Mouse (Mus musculus) myocyte (in vitro differentiated cells): ENCODE measurements around the gene Celsr2. TPM values are rescaled to one million over a fixed set of nuclear protein-coding genes. Genes with fewer than 3 reads are reported as not detected.
A peak's percentile ranks its signal among the peaks of the same experiment; 100 is the strongest.

Experiments
- H3K27me3 ChIP-seq: one replicate; pipeline ENCODE4 v1.6.1; 2011; ENCODE audit not compliant: control insufficient read depth, insufficient read depth, insufficient read length
- H3K36me3 ChIP-seq: one replicate; pipeline ENCODE4 v1.6.1; 2011; ENCODE audit not compliant: control insufficient read depth, insufficient read depth
- H3K4me2 ChIP-seq: one replicate; pipeline ENCODE4 v1.6.1; 2011; ENCODE audit warnings: low read depth, control low read depth
- H3K4me3 ChIP-seq: one replicate; pipeline ENCODE4 v1.5.1; 2011; ENCODE audit warnings: mild to moderate bottlenecking, control low read depth, moderate library complexity
- H3K79me2 ChIP-seq: one replicate; pipeline ENCODE4 v1.6.1; 2011; ENCODE audit not compliant: control insufficient read depth, insufficient read depth
- H3ac ChIP-seq: one replicate; pipeline ENCODE4 v1.6.1; 2011; ENCODE audit not compliant: control insufficient read depth, insufficient read length
- CEBPB ChIP-seq: IDR thresholded peaks from 2 replicates; pipeline ENCODE4 v1.6.1; 2011; ENCODE audit warnings: mild to moderate bottlenecking, moderate library complexity; ENCODE audit not compliant: poor library complexity, insufficient read depth, severe bottlenecking
- E2F4 ChIP-seq: IDR thresholded peaks from one replicate; pipeline ENCODE4 v1.6.1; 2011; ENCODE audit warnings: mild to moderate bottlenecking, control low read depth, moderate library complexity; ENCODE audit not compliant: insufficient read depth
- MAX ChIP-seq: IDR thresholded peaks from one replicate; pipeline ENCODE4 v1.6.1; 2011; ENCODE audit warnings: low read depth, mild to moderate bottlenecking, control low read depth
- MYOD1 ChIP-seq, 3 experiments: IDR thresholded peaks; one replicate each; pipeline ENCODE4 v1.6.1; 2011; ENCODE audit warnings: control low read depth in 2 of 3, low read depth in 2 of 3, mild to moderate bottlenecking in 2 of 3, moderate library complexity in 1 of 3; ENCODE audit not compliant: insufficient read length in 2 of 3, control insufficient read depth in 1 of 3
- POLR2A ChIP-seq: IDR thresholded peaks from one replicate; pipeline ENCODE4 v1.6.1; 2011; ENCODE audit warnings: low read depth, mild to moderate bottlenecking, control low read depth, moderate library complexity; ENCODE audit not compliant: insufficient read length
- POLR2AphosphoS2 ChIP-seq: IDR thresholded peaks from one replicate; pipeline ENCODE4 v1.6.1; 2011; ENCODE audit warnings: low read depth, control low read depth; ENCODE audit not compliant: insufficient read length
- REST ChIP-seq: IDR thresholded peaks from one replicate; pipeline ENCODE4 v1.6.1; 2011; ENCODE audit warnings: mild to moderate bottlenecking, control low read depth, moderate library complexity; ENCODE audit not compliant: insufficient read depth, insufficient read length
- TCF12 ChIP-seq: IDR thresholded peaks from one replicate; pipeline ENCODE4 v1.6.1; 2011; ENCODE audit warnings: mild to moderate bottlenecking, control low read depth; ENCODE audit not compliant: poor library complexity, insufficient read depth, severe bottlenecking
- TCF3 ChIP-seq: IDR thresholded peaks from one replicate; pipeline ENCODE4 v1.6.1; 2011; ENCODE audit warnings: low read depth, control low read depth; ENCODE audit not compliant: insufficient read length
- USF1 ChIP-seq: IDR thresholded peaks from one replicate; pipeline ENCODE4 v1.6.1; 2011; ENCODE audit warnings: low read depth, mild to moderate bottlenecking, control low read depth, moderate library complexity
- polyA plus RNA-seq: library from polyadenylated mRNA; unstranded; fragments of >200 nt; fragmentation: generic; extraction: Trizol; gene quantifications from one replicate; pipeline ENCODE4 v1.2.1, GENCODE M21; 2012; ENCODE audit warnings: missing spikeins

Celsr2 gene
- polyA plus RNA-seq, 1 experiment: not detected

DNA sequence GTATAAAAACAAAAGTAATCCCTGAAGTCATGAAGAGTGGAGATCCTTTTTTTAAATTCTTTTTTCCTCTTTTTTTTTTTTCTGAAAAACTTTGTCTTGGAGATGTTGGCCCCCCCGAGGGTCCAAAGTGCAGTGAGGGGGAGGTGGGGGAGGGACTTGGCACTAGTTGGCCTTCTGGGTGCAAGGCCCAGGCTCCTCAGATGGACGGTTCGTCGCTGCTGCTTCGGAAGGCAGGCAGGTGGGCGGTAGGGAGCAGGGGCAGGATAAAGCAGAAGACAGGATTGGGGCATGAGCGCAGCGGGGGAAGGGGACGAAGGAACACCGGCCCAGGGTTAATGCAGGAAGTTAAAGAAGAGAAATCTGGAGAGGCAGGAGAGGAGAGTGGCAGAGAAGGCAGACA, 23.1 kb downstream of the Celsr2 start:
- peaks cover 58% of the 10 kb centered on the region for H3K27me3 ChIP-seq
- H3ac ChIP-seq: no peak overlapping the region
- H3K4me3 ChIP-seq: no peak overlapping the region
- no peak overlapping the region for H3K4me2 ChIP-seq
- TF ChIP-seq CEBPB: no peak
- no peaks in the 10 kb centered on the region for H3K36me3 ChIP-seq
- no peaks in the 10 kb centered on the region for H3K79me2 ChIP-seq

DNA sequence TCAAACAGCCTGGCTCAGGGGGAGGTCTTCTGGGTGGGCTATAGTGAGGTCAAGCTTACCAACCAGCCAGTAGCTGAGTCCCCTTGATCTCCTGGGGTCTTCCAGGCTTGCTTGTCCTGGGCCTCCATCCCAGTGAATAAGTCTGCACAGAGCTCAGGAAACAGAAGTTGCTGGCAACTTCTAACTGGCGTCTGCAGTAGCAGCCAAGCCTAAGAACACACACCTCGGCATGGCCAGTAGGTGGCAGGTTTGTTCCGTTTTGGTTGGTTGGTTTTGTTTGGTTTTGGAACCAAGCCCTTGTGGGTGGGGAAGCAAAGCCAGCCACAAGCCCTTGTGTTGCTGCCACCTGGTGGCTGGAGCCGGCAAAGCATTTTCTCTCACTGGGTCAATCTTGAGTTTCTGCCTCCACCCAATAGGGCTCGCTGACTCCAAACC, 26.2 kb downstream of the Celsr2 start:
- Histone ChIP-seq H3K27me3 (peaks cover 28% of the 10 kb centered on the region), H3K4me3 (no peak overlapping the region)
- TF ChIP-seq POLR2A: peak; percentile 31
- TF ChIP-seq POLR2AphosphoS2: peak; percentile 33
- TF ChIP-seq TCF12: no peak

DNA sequence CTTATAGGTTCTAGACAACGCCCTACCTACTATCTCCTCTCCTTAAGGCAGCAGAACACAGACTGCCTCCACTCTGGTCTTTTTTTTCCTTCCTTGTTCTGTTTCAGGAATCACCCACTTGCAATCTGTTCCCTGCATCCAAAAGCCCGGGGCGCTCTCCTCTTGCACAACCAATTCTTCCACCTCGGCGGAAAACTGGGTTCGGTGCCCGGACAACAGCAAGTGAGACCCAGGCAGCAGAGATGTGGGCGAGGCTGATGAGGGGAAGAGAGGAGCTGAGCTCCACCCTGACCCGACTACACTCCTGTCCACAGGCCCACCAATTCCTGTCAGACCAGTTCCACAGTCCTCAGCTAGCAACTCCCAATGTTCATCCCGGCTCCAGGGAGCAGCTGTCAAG, 29.2 kb downstream of the Celsr2 start:
- no peak overlapping the region for H3ac ChIP-seq
- H3K27me3 ChIP-seq: no peaks in the 10 kb centered on the region
- no peaks in the 10 kb centered on the region for H3K79me2 ChIP-seq
- no peak for TF ChIP-seq CEBPB
- TF ChIP-seq USF1: no peak
- no peak for TF ChIP-seq TCF3
- no peak for TF ChIP-seq POLR2AphosphoS2
- no peak for TF ChIP-seq E2F4
- H3K36me3 ChIP-seq: no peaks in the 10 kb centered on the region
- H3K4me2 ChIP-seq: no peak overlapping the region
- H3K4me3 ChIP-seq: no peak overlapping the region

More for the DNA sequence above, 26.2 kb downstream of the Celsr2 start:
- H3ac ChIP-seq: no peak overlapping the region
- H3K4me2 ChIP-seq: peak overlapping the region; percentile 36
- no peaks in the 10 kb centered on the region for H3K36me3 ChIP-seq
- no peaks in the 10 kb centered on the region for H3K79me2 ChIP-seq

DNA sequence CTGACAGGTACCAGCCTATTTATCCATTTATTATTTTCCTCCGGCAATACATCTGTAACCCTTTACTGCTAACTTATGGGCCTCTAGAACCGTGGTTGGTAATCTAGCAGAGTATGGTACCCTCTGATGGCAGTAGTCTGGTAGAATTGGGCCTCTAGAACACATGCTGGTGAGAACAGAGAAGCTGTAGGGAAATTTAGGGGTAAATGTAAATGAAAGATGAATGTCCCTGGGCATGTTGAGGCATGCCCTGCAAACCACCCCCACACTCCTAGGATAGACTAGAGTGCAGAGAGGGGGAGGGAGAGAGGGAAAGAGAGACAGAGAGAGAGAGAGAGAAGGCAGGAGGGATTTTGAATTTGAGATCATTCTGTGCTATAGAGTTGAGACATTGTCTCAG, 30.9 kb downstream of the Celsr2 start:
- Histone ChIP-seq H3K27me3 (no peaks in the 10 kb centered on the region), H3K4me3 (peak overlapping the region; percentile 45), H3ac (no peak overlapping the region), H3K79me2 (no peaks in the 10 kb centered on the region), H3K4me2 (peak overlapping the region; percentile 68), H3K36me3 (no peaks in the 10 kb centered on the region)
- no peak for TF ChIP-seq USF1
- no peak for TF ChIP-seq POLR2A
- TF ChIP-seq E2F4: no peak
- TF ChIP-seq TCF3: no peak
- no peak for TF ChIP-seq MAX
- TF ChIP-seq REST: no peak
- no peak for TF ChIP-seq TCF12
- no peak for TF ChIP-seq POLR2AphosphoS2
- TF ChIP-seq CEBPB: no peak
- no peak for TF ChIP-seq MYOD1 (IDR thresholded peaks at IDR 0.05; ENCODE audit: control insufficient read depth in 1 of 3, insufficient read length in 2 of 3, low read depth in 2 of 3)

DNA sequence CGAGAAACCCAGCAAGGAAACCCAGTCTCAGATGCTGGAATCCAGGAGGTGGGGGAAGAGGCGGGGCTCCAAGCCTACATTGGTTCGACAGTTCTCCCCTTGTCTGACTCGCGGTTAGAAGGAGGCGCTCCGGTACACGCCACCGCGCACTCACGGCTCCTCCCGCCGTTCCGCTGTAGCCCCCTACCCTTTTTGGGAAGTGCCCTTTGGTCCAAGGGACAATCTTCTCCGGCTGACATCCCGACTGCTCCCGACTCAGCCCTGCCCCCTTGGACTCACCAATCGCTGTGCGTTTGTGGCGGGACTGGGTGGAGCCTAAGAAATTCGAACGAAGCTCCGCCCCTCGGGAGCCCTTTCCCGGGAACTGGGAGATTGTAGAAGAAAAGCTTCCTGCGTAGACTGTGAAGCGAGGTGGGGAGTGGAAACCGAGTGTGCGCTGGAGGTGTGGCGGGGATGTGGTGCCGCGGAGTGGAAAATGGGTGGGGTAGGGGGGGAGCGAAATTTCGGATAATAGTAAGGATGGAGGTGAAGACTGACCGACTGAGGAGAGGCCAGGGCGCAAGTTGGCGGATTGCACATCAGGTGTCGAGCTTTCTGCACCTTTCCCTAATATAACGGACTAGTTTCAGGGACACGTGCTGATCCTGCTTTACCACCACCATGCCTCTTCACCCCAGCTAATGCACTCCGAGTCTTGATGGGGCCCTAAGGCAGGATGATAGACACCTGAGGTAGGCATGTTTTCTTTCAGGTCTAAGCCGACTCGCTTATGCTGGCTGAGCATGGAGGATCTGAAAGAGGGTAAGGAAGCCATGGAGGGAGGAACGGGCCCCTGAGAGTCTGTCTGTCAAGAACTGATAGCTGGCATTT, 31.6 kb downstream of the Celsr2 start, which contains the start of gene Psrc1:
Psrc1 (plus strand) TSS at position 355 of the 870 bp plus-strand sequence.
- TF ChIP-seq USF1: no peak
- no peak for TF ChIP-seq TCF12
- no peak for TF ChIP-seq REST
- TF ChIP-seq MYOD1 (IDR thresholded peaks at IDR 0.05; ENCODE audit: control insufficient read depth in 1 of 3, insufficient read length in 2 of 3, low read depth in 2 of 3): no peak
- TF ChIP-seq MAX: no peak
- TF ChIP-seq TCF3: no peak
- TF ChIP-seq POLR2A: peak; percentile 41
- no peak for TF ChIP-seq POLR2AphosphoS2
- TF ChIP-seq E2F4: peak; percentile 45
- peak within 1 kb of the TSS; percentile 68 for H3K4me2 ChIP-seq
- H3K79me2 ChIP-seq: no peaks in the 10 kb centered on the region
- peak within 1 kb of the TSS; percentile 45 for H3K4me3 ChIP-seq
- H3ac ChIP-seq: no peak within 1 kb of the TSS
- no peaks in the 10 kb centered on the region for H3K36me3 ChIP-seq
- no peaks in the 10 kb centered on the region for H3K27me3 ChIP-seq
